Mouse (Mus musculus) brain, adult 2 months (tissue): ENCODE data around the gene Lipe.

ENCODE experiments used
- DNase-seq: peaks from one replicate; pipeline ENCODE4 v3.0.0; 2011; ENCODE audit warnings: low read depth, low spot score

Lipe gene

DNA sequence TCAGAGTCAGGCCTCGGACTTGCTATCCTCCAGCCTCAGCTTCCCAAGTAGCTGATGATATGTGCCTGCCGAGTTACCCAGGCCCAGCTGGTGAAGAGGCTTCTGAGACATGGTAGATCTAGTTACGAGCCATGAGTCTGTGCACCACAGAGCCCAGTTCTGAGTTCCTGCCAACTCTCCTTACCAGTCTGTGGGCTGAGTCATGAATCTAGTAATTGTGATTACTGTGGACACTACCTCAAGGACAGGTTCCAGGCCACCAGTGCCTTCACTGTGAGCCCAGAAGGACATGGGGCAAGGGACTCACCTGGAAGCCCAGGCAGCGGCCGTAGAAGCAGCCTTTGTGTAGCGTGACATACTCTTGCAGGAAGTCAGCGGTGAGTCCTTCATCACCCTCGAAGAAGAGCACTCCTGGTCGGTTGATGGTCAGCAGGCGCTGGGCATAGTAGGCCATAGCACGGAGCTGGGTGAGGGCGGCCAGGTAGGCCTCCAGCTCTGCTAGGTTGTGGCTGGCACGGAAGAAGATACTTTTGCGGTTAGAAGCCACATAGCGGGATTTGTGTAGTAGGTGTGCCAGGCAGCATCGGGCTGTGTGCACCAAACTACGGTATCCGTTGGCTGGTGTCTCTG is 10.6 kb downstream of the Lipe start:
- DNase-seq, result peak; percentile 51

DNA sequence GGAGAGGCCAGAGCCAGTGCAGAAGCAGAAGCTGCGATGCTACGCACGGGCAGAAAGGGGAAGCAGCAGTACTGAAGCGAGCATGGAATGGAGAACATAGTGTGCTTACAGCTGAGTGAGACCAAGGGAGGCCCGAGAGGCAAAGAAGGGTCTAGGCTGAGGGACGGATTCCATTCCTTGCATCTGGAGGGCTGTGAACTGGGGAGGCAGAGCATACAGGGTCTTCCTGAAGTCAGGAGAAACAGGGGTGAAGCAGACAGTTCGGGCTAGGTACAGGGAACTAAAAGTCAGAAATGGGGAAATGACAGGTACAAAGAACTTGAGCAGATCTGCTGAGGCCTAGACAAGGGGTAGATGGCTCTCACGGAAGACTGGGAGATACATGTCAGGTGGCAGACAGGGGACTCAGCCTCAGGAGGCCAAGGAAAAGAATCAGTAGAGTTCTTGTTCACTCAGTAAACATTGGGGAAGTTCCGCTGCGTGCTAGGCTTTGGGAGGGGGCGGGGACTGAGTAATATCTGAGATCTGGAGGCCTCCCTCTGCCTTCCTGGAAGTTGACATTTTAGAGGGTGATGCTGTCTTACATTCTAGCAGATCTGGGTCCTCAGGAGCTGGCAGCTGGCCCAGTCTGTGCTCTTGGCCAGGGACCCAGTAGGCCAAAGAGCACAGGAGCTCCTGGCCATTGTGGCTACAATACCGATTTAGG is 12.5 kb downstream of the Lipe start:
- DNase-seq, result peak; percentile 91

DNA sequence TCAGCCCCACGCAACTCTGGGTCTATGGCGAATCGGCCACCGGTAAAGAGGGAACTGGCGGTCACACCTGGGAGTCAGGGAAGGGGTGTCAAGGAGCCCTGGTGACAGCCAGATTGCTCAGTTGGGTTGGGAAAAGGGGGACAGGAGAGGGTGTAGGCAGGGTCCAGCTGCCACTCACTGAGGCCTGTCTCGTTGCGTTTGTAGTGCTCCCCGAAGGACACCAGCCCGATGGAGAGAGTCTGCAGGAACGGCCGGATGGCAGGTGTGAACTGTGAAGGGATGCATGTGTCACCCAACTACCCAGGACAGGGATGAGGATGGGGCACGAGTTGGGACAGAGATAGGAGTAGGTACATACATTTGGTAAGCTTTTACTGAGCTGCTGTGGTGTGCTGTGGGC is 13.3 kb downstream of the Lipe start:
- DNase-seq, result no peak

DNA sequence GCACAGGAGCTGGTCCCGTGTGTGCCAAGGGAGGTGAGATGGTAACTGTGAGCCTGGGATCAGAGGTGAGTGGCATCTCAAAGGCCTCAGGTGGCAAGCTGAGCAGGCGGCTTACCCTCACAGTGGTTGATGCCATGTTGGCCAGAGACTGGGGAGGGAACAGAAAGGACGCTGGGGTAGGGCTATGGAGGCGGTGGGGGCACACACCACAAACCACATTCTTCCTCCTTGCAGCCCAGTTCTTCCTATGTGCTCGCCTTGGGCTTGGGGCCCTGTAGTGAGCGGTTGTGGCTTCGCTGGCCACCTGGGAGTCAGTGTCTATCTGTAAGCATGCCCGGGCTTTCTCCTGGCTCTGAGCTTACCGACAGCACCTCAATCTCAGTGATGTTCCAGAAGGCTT is 13.7 kb downstream of the Lipe start:
- DNase-seq, result no peak

DNA sequence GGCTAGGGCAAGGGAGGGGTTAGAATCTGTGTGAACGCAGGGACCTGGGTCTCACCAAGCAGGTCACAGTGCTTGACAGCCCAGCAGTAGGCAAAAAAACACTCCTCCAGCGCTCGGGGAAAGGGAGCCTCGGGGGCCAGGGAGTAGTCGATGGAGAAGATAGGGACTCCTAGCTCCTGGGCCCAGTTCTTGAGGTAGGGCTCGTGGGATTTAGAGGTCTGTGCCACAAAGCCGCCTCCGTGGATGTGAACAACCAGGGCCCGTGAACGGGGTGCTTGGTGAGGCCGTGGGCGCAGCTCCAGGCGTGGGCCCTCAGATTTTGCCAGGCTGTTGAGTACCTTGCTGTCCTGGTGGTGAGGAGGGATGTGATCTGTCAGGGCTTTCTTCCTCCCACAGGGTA is 14.2 kb downstream of the Lipe start:
- DNase-seq, result no peak

DNA sequence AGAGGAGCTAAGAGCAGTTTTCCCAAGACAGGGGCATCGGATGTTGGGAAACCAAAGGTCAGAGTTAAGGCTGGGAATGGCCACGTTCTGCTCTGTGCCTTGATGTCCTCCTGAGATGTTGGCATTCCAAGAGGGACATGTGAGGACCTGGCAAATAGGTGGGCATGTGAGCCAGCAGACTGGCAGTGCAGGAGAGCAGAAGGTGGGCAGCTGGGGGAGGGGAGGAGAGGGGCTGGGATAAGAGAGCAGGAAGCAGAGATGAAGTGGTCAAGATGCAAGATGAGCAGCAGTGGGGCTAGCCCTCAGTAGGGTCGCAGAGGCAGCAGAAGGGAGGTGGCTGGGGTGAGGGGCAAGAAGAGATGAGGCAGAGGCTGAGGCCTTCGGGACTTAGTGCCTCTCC is 14.6 kb downstream of the Lipe start:
- DNase-seq, result no peak

DNA sequence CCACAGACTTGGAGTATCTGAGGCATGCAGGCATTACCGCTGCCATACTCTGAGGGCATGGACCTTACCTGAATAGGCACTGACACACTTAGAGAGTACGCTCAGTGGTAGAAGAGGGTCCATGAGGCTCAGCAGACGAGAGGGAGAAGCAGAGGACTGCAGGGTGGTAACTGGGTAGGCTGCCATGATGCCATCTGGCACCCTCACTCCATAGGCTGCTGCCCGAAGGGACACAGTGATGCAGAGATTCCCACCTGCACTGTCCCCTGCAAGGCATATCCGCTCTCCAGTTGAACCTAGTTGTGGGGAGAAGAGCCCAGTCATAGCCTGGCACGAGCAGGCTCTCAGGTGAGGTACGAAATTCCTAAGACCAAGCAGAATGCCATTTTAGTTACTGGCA is 15.1 kb downstream of the Lipe start:
- no peak for DNase-seq

DNA sequence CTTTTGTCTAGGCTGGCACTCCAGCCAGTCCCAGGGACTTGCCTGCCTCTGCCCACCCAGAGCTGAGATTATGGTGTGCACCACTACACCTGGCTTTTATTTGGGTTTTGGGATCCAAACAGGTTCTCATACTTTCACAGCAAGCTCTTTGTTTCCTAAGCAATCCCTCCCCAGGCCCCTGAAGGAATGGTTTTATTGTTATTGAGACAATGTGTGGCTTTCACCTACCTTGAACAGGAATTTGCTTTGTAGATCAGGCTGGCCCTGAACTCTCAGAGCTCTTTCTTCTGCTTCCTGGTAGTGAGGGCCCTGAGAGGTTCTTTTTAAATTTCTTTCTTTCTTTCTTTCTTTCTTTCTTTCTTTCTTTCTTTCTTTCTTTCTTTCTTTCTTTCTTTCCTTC is 16.0 kb downstream of the Lipe start:
- no peak for DNase-seq

DNA sequence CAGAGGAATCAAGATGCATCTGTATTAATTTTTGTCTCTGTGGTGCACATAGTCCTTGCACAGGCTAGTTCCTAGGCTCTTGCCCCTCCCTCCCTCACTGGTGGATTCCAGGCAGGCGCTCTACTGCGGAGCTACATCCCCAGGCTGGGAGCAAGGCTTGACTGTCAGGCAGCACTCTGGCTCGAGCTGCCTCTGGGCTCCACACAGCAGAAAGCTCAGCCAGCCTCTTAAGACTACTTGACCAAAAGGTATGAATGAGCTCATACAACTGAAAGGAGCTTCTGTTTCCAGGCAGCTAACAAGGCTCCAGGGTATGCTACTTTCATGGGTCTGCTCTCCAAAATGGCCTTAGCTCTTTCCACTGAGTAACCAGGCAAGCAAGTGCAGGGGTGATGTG is 17.2 kb downstream of the Lipe start:
- DNase-seq, result no peak

DNA sequence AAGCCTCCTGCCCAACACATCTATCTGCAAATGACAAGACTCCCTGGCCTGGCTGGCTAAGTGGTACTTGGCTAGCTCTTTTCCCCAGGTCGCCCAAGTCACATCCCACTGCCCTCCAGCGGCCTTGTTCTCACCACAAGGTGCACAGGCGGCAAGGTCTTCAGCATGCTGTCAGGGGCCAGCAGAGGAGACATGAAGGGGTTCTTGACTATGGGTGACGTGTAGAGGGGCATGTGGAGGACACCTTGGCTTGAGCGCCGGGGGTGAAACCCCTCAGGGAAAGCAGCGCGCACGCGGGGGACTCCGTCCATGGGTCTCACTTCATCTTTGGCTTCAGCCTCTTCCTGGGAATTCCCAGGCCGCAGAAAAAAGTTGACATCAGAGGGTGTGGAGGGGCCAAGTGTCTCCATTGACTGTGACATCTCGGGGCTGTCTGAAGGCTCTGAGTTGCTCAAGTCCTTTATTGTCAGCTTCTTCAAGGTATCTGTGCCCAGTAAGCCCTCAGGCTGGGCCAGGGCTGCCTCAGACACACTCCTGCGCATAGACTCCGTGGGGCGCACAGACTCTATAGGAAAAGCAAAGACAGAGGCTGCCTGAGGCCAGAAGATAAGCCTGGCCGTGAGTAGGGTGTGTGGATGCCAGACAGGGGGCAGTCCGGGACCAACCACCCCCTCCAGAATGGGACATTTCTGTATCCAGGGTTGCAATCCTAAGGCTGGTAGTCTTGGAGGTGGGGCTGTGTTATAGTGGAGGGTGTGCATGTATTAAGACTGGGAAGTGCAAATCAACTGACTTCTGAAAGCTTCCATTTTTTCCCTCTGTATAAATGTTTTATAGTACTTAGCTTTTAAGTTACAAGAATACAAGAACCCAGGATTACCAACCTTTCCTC is 17.9 kb downstream of the Lipe start:
- no peak for DNase-seq

DNA sequence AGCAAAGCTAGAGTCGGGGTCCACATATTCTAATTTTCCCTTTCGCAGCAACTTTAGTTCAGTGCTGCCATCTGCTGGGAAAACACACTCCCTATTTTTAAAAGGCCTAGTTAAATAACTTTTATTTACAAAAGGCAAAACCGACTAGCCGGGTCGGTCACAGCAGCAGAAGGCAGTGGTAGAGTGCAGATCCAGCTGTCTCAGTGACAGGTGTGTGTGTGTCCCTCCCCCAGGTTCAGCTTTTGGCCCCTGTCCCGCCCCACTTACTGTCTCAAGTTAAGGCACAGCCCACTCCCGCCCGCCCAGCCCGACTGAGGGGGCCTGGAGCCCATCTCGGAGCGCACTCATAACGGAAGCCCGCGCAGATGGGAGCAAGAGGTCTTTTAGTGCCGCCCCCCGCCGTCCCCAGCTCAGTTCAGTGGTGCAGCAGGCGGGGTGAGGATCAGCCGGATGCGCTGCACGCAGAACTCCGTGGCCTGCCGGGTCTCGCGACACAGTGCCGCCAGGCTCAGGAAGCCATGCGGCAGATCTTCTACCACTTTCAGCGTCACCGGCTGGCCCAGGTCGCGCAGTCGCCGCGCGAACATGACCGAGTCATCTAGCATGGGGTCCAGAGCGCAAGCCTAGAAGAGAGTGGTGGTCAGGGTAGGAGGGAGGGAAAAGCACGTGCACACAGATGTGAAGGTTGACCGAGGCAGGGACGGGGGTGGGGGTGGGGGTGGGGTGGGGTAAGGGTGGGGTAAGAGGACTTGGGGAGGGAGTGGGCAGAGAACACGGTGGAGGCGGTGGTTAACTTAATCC is 18.8 kb downstream of the Lipe start:
- peak; percentile 71 for DNase-seq

DNA sequence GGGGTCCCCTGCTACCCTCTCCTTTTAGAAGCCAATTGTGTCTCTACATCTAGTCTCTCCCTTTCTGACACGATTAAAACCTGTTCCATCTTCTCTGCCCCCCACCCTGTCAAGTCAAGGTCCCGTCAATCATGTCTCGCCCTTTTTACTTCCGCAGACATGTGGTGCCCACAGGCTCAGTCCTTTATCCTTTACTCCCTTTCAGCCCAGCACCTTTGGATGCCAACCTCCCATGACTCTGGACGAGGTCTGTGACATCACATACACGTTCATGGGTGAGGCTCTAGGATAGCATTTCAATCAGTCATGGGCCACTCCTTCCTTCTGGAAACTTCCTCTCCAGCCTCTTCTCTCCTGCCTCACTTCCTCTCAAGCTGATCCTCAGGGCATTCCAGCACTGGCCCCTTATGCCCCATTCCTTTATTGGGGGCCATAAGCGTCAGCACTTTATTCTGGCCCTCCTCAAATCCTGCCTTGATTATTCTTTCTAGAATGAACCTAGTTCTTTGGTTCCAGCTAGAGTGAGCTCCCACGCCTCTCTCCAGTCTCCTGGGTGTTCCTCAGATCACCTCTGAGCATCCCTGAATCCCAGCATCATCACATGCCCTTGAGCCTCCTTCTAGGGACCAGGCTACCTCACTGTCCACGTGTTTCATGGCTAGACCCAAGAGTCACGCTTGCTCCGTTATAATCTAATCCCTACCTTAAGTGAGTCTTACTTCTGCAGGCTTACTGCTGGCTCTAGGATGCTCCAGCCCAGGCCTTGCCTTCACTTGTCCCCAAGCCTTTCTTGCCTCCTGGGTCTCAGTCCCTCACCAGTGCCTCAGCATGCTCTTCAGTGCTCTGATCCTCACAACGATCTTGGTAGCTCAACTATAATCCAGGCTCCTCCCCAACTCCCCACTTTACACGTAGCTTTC is 20.1 kb downstream of the Lipe start:
- no peak for DNase-seq

DNA sequence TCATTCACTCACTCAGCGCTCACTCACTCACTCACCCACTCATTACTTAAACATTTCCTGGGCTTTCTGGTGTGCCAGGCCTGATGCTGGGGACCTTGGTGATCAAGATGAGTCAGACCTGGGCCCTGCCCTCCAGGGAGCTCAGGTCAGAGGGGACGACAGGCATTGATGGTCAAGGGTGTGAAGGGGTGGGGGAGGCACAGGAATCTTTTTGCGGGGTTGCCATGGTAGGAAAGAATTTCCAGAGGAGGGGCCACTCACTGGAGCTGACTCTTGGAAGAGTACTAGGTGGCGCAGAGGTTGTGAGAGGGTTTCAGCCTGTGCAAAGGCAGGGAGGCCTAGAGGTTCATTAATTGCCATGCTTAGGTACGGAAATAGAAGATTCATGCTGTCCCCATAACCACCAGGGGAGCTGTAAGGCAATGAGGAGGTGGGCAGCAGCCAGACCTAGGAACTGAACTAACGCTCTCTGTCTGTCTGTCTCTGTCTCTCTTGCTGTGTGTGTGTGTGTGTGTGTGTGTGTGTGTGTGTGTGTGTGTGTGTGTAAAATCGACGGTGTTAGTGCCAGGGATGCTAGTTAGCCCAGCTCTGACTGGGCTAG is 21.3 kb downstream of the Lipe start:
- peak; percentile 45 for DNase-seq

DNA sequence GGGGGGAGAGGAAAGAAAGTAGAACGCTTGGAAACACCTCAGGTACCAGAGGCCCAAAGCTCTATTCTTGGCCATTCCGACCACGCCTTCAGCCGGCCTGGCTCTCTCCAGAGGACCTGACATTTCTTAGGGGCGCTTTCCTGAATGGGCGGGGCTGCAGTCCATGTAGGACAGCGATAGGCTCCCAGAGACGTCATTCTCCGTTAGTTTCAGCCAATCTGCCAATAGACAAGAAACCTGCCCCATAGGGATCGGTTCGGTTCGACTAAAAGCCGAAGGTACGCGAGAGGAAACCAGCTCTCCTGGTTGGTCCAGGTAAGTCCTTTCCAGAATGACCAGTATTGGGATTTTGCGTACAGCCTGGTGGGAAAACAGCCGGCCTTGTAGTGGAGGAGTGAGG is 22.0 kb downstream of the Lipe start:
- peak; percentile 98 for DNase-seq

DNA sequence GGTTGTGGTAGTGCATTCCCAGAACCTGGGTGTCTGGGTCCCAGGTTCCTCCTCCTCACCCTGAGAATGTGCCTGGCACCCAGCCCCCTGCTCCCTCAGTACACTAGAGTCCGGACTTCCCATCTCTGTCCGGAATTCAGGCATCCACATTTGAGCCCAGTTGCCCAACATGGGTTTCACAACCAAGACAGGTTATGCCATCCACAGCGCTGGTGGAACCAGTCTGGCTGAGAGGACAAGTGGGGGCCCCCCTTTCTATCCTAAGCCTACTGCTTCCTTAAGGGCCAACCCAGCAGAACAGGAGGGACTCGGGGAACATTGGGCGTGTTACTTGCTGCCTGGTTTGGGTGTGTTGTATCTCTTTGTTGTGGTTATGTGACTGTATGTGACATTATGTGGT is 26.1 kb downstream of the Lipe start:
- DNase-seq, result no peak

DNA sequence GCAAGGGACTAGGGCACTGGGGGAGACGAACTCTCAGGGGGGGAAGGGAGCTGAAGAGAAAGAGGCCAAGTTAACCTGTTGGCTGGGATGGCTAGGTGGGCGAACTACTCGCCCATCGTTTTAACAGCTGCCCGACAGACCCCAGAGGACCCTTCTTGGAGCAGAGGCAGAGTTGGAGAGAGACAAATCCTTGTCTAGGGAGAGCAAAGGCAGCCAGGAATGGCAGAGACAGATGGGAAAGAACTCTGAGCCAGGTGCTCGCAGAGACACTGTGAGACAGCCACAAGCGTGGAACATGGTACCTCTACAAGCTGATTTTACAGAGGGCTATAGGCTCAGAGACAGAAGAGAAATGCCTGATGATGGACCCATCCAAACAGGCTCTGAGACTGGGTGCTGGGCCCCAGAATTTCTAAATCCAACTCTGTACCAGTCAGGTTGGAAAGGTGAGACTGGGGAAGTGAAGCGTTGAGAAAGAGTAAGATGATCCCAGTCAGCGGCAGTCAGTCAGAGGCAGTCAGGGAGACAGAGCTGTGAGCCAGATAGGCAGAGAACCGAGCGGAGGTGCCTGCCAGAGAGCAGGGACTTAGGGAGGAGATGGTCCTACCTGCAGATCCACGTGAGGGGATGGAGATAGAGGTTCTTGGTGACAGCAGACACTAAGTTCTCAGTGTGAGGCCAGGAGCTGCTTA is 29.3 kb downstream of the Lipe start, which contains the start of gene Cnfn:
Cnfn (minus strand) TSS at position 667 of the 692 bp plus-strand sequence.
- peak; percentile 82 for DNase-seq

DNA sequence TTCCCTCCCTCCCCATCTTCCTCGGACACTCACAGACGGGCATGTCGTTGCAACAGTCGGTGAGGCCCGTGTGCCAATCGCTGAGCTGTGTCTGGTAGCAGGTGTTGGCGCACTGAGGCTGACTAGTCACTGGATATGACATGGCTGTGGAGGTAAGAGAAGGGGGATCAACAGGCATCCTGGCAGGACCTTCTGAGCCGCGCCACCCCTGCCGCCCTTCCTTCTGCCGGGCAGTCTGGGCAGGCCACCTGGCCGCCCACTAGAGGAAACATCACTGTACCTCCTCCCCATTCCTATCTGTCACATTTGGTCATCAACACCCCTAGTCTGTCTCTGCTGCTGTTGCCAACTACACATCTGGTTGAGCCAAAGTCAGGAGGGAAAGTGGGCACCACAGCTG is 30.2 kb downstream of the Lipe start:
- peak; percentile 82 for DNase-seq

DNA sequence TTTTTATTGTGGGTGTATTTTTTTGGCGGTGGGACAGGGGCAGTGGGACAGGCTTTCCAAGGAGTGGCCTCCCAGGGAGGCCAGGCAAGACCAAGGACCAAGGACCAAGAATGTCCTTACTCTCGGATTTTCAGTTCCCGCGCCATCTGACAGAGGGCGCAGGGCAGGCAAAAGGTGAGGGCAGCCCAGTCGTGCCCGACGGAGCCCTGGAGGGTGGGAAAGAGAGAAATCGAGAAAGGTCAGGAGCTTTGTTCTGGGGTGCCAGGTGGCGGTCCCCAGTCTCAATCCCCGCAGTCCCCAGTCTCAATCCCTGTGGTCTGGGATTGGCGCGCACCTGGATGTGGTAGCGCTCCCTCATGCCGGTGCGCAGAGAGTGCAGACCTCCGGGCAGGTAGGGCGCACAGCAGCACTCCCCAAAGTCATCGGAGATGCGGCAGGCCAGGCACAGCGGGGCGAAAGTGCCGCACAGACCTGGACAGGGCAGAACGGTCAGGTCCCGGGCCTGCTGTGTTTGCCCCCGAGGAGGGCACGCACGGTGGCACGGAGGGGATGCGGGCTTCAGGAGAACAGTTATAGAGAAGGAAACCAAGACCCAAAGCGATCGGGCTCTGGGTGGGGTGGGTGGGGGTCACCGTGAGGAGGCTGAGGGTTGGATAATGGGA is 30.7 kb downstream of the Lipe start:
- no peak for DNase-seq
